Mouse (Mus musculus) forebrain, embryonic 14.5 days (tissue): ENCODE data around the gene Becn1. TPM values are rescaled to one million over a fixed set of nuclear protein-coding genes. Genes with fewer than 3 reads are reported as not detected.

Experiments
- ATAC-seq: fragments of 200-750 bp; cut with Nextera tagmentation; 2 replicates; pipeline ENCODE4 v1.8.0; 2017; ENCODE audit warnings: mild to moderate bottlenecking, moderate library complexity
- DNase-seq: peaks from one replicate; pipeline ENCODE4 v3.0.0-alpha.2; 2015; ENCODE audit warnings: low spot score
- H3K27ac ChIP-seq: fragments of 300-500 bp; sonication (generic); 2 replicates; pipeline ENCODE4 v1.5.1; 2014; ENCODE audit warnings: low read depth, mild to moderate bottlenecking, control low read depth, low read length, moderate library complexity
- H3K27me3 ChIP-seq: fragments of 300-500 bp; sonication (generic); replicated peaks from 2 replicates; pipeline ENCODE4 v1.6.1; 2014; ENCODE audit warnings: low read length, control low read depth, mixed read lengths; ENCODE audit not compliant: control insufficient read depth, insufficient read depth
- H3K36me3 ChIP-seq: fragments of 300-500 bp; sonication (generic); 2 replicates; pipeline ENCODE4 v1.6.1; 2014; ENCODE audit warnings: low read length, control low read depth; ENCODE audit not compliant: control insufficient read depth, insufficient read depth
- H3K4me1 ChIP-seq: fragments of 300-500 bp; sonication (generic); 2 replicates; pipeline ENCODE4 v1.6.1; 2014; ENCODE audit warnings: antibody characterized with exemption, low read length, control low read depth; ENCODE audit not compliant: control insufficient read depth, insufficient read depth
- H3K4me2 ChIP-seq: fragments of 300-500 bp; sonication (generic); 2 replicates; pipeline ENCODE4 v1.6.1; 2014; ENCODE audit warnings: mild to moderate bottlenecking, control low read depth, low read length
- H3K4me3 ChIP-seq: fragments of 300-500 bp; sonication (generic); 2 replicates; pipeline ENCODE4 v1.5.1; 2014; ENCODE audit warnings: low read depth, low read length, control low read depth
- H3K9ac ChIP-seq: fragments of 300-500 bp; sonication (generic); 2 replicates; pipeline ENCODE4 v1.6.1; 2014; ENCODE audit warnings: mild to moderate bottlenecking, low read length, control low read depth, moderate library complexity
- H3K9me3 ChIP-seq: fragments of 300-500 bp; sonication (generic); replicated peaks from 2 replicates; pipeline ENCODE4 v1.6.1; 2016; ENCODE audit warnings: low read length, control low read depth, mixed read lengths; ENCODE audit not compliant: control insufficient read depth
- WGBS: fragments of 180-500 bp; shearing (Covaris S2); extraction: QIAGEN DNeasy Blood & Tissue Kit; methylation state at CpG from one replicate; pipeline ENCODE4 v1.1.7; 2014; 5-methylcytosine and 5-hydroxymethylcytosine counted together
- polyA plus RNA-seq: library from polyadenylated mRNA; unstranded; fragments of >200 nt; fragmentation: Nextera tagmentation; extraction: Ambion mirVana; gene quantifications from 2 replicates; pipeline ENCODE4 v1.2.1, GENCODE M21; 2014

The Becn1 gene
- polyA plus RNA-seq, 1 experiment from 2014 or later, result 177 TPM

- no peak overlapping the region for H3K27ac ChIP-seq
- H3K9me3 ChIP-seq, result no peaks in the 10 kb centered on the region
- peaks cover 45% of the 10 kb centered on the region for H3K27me3 ChIP-seq
- peaks cover 11% of the 10 kb centered on the region for H3K4me1 ChIP-seq
- 3% methylated on average over 31 of the region's 31 CpGs for WGBS
- DNase-seq, result no peak
- no peaks in the 10 kb centered on the region for H3K36me3 ChIP-seq
- ATAC-seq, result no peak
- H3K9ac ChIP-seq, result peak overlapping the region; percentile 49; the same call in 1 of the 2 replicates
- H3K4me2 ChIP-seq, result peak overlapping the region; percentile 48
- H3K4me3 ChIP-seq, result peak overlapping the region; percentile 14
Observed at GRCm38 (mm10) chr11:101264954-101265471, 37.1 kb downstream of the Becn1 start.

GRCm38 (mm10) chr11:101263989-101264280 is 38.2 kb downstream of the Becn1 start:
- DNase-seq, result no peak
- no peak overlapping the region for H3K9ac ChIP-seq
- no peak for ATAC-seq
- 2% methylated on average over 3 of the region's 3 CpGs for WGBS
- H3K4me3 ChIP-seq, result no peak overlapping the region
- peaks cover 16% of the 10 kb centered on the region for H3K4me1 ChIP-seq
- no peak overlapping the region for H3K4me2 ChIP-seq
- H3K27ac ChIP-seq, result no peak overlapping the region
- H3K9me3 ChIP-seq, result no peaks in the 10 kb centered on the region
- no peaks in the 10 kb centered on the region for H3K36me3 ChIP-seq
- H3K27me3 ChIP-seq, result peaks cover 49% of the 10 kb centered on the region

GRCm38 (mm10) chr11:101263138-101263988 is 38.7 kb downstream of the Becn1 start:
- Histone ChIP-seq H3K4me2 (no peak overlapping the region), H3K27me3 (peaks cover 46% of the 10 kb centered on the region), H3K4me3 (no peak overlapping the region), H3K9ac (no peak overlapping the region), H3K4me1 (peaks cover 16% of the 10 kb centered on the region), H3K9me3 (no peaks in the 10 kb centered on the region), H3K36me3 (0 out of 2 replicates have a peak, but pooled peaks cover 2% of the 10 kb centered on the region), H3K27ac (no peak overlapping the region)
- 3% methylated on average over 32 of the region's 32 CpGs for WGBS
- no peak for ATAC-seq
- DNase-seq, result no peak

- H3K9me3 ChIP-seq, result no peaks in the 10 kb centered on the region
- ATAC-seq (no peak), DNase-seq (no peak)
- H3K27ac ChIP-seq, result no peak overlapping the region
- H3K4me3 ChIP-seq, result peak overlapping the region; percentile 4; the same call in 1 of the 2 replicates
- H3K4me2 ChIP-seq, result no peak overlapping the region
- H3K9ac ChIP-seq, result no peak overlapping the region
- H3K4me1 ChIP-seq, result peaks cover 16% of the 10 kb centered on the region
- H3K36me3 ChIP-seq, result 0 out of 2 replicates have a peak, but pooled peaks cover 6% of the 10 kb centered on the region
- 3% methylated on average over 24 of the region's 24 CpGs for WGBS
- peaks cover 44% of the 10 kb centered on the region for H3K27me3 ChIP-seq
Observed at GRCm38 (mm10) chr11:101262272-101262967, 39.7 kb downstream of the Becn1 start.

GRCm38 (mm10) chr11:101260826-101261380 is 41.2 kb downstream of the Becn1 start:
- H3K27ac ChIP-seq, result no peak overlapping the region

GRCm38 (mm10) chr11:101259948-101260825 is 41.9 kb downstream of the Becn1 start, which contains the start of gene Wnk4:
TSS of gene Wnk4 (plus strand) at chr11:101260567.
- under 1% methylated on average over 40 of the region's 43 CpGs for WGBS

More at GRCm38 (mm10) chr11:101260826-101261380, 41.2 kb downstream of the Becn1 start:
- Histone ChIP-seq H3K9me3 (no peaks in the 10 kb centered on the region), H3K4me3 (peak overlapping the region; percentile 41), H3K4me1 (peaks cover 16% of the 10 kb centered on the region), H3K36me3 (0 out of 2 replicates have a peak, but pooled peaks cover 6% of the 10 kb centered on the region), H3K4me2 (peak overlapping the region; percentile 91), H3K27me3 (peaks cover 41% of the 10 kb centered on the region), H3K9ac (peak overlapping the region; percentile 67)
- DNase-seq (no peak), ATAC-seq (no peak; the same call in 1 of the 2 replicates)
- under 1% methylated on average over 30 of the region's 30 CpGs for WGBS

GRCm38 (mm10) chr11:101259261-101259712 is 42.8 kb downstream of the Becn1 start:
- H3K36me3 ChIP-seq, result 0 out of 2 replicates have a peak, but pooled peaks cover 6% of the 10 kb centered on the region
- H3K4me2 ChIP-seq, result no peak overlapping the region
- no peaks in the 10 kb centered on the region for H3K9me3 ChIP-seq
- no peak overlapping the region for H3K4me3 ChIP-seq
- H3K4me1 ChIP-seq, result peaks cover 19% of the 10 kb centered on the region
- 42% methylated on average over 6 of the region's 6 CpGs for WGBS
- H3K9ac ChIP-seq, result no peak overlapping the region
- H3K27ac ChIP-seq, result no peak overlapping the region
- ATAC-seq (no peak), DNase-seq (no peak)
- peaks cover 32% of the 10 kb centered on the region for H3K27me3 ChIP-seq

More at GRCm38 (mm10) chr11:101259948-101260825, 41.9 kb downstream of the Becn1 start, which contains the start of gene Wnk4:
- ATAC-seq (peak; percentile 76), DNase-seq (peak; percentile 56)
- Histone ChIP-seq H3K27me3 (peaks cover 38% of the 10 kb centered on the region), H3K4me1 (peaks cover 16% of the 10 kb centered on the region), H3K36me3 (0 out of 2 replicates have a peak, but pooled peaks cover 6% of the 10 kb centered on the region), H3K4me3 (peak within 1 kb of the TSS; percentile 41), H3K27ac (no peak within 1 kb of the TSS), H3K9me3 (no peaks in the 10 kb centered on the region), H3K9ac (peak within 1 kb of the TSS; percentile 67), H3K4me2 (peak within 1 kb of the TSS; percentile 91)
